8 mouse cellular contexts compared by ENCODE assay signal in the genomic region with DNA sequence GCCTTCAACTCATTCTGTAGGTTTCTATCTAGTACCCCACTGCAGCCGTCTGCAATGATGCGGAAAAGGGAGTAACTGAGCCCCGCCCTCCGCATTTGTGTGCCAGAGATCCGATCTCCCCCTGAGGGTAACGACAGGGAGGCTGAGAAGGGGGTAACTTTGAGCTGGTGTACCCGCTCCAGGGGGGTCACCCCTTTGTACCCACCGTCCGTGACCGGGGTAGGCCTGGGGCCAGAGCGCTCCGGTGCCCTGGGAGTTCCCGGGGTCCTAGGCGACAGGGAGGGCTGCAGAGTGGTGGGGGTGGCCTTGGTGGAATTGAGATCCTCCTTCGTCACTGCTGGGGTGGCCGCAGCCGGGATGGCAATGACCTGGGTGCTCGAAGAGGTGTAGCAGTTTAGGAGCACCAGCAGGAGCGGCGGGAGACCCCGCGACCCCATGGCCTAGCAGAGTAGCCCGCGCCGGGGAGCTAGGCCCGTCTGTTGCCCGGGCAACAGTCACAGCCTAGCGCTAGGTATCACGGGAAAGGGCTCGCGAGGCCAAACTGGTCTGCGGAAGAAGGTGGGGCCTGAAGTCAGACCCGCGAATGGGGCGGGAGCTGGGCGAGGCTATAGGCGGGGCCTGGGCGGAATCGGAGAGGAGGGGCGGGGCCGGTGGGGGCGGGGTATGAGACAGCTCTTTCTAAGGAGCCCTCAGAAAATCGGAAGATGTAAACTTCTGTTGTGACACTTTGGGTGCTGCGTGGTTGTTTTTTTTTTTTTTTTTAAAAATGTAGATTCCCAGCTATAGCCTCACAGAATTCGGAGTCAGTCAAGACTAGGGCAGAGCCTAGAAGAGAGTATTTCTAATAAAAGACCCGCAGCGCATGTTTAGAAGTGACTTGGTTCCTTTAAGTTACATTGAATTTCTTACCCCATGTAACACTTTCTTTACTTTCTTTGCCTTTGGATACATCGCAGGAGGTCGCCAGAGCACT. TPM values are rescaled to one million over a fixed set of nuclear protein-coding genes. Genes with fewer than 3 reads are reported as not detected.
A peak's percentile ranks its signal among the peaks of the same experiment; 100 is the strongest.
DNase-seq lines count a peak whose midpoint lies in the region; ATAC-seq and TF ChIP-seq lines count a peak whose summit lies in the region.

Gene Tctn1 (minus strand): TSS at position 528 of the 973 bp plus-strand sequence.

- peak within 1 kb of the TSS; percentile 78 for H3K4me3 ChIP-seq in C2C12 (ENCODE audit: insufficient read depth, poor library complexity, severe bottlenecking)
- peak within 1 kb of the TSS; percentile 89 for H3K4me3 ChIP-seq in erythroblast, embryonic 14.5 days (replicated peaks)
- peak within 1 kb of the TSS; percentile 72 for H3K4me3 ChIP-seq in heart, embryonic 11.5 days (ENCODE audit: low read depth, low read length)
- H3K4me3 ChIP-seq in kidney, embryonic 16.5 days (ENCODE audit: low read length) = peak within 1 kb of the TSS; percentile 82
- peak within 1 kb of the TSS; percentile 83 for H3K4me3 ChIP-seq in liver, embryonic 11.5 days (ENCODE audit: low read depth, low read length)
- H3K4me3 ChIP-seq in stomach, embryonic 14.5 days (ENCODE audit: low read depth, low read length) = peak within 1 kb of the TSS; percentile 84

- peaks cover 2% of the 10 kb centered on the region for H3K36me3 ChIP-seq in C2C12 (ENCODE audit: control insufficient read depth, insufficient read depth)
- H3K36me3 ChIP-seq in erythroblast, embryonic 14.5 days (ENCODE audit: control insufficient read depth) = no peaks in the 10 kb centered on the region; the same call in 1 of the 2 replicates
- peaks cover 5% of the 10 kb centered on the region; the same call in 1 of the 2 replicates for H3K36me3 ChIP-seq in heart, embryonic 11.5 days (ENCODE audit: control insufficient read depth, insufficient read depth, low read length)
- H3K36me3 ChIP-seq in kidney, embryonic 16.5 days (ENCODE audit: insufficient read depth, low read length) = no peaks in the 10 kb centered on the region
- no peaks in the 10 kb centered on the region for H3K36me3 ChIP-seq in liver, embryonic 11.5 days (ENCODE audit: control insufficient read depth, insufficient read depth, low read length)
- H3K36me3 ChIP-seq in stomach, embryonic 14.5 days (ENCODE audit: control insufficient read depth, insufficient read depth, low read length) = no peaks in the 10 kb centered on the region; the same call in 1 of the 2 replicates

- H3K79me3 ChIP-seq in C2C12 (ENCODE audit: low read depth) = no peaks in the 10 kb centered on the region

- no peak within 1 kb of the TSS for H3K27ac ChIP-seq in heart, embryonic 11.5 days (ENCODE audit: low read depth, low read length)
- H3K27ac ChIP-seq in kidney, embryonic 16.5 days (ENCODE audit: low read length) = peak within 1 kb of the TSS; percentile 85
- no peak within 1 kb of the TSS for H3K27ac ChIP-seq in liver, embryonic 11.5 days (ENCODE audit: low read depth, low read length)
- H3K27ac ChIP-seq in stomach, embryonic 14.5 days (ENCODE audit: low read length) = 0 out of 2 replicates have a peak within 1 kb of the TSS, but pooled peaks have one; percentile 39

- no peaks in the 10 kb centered on the region for H3K9me3 ChIP-seq in erythroblast, embryonic 14.5 days (ENCODE audit: control insufficient read depth, low read length)
- no peaks in the 10 kb centered on the region for H3K9me3 ChIP-seq in heart, embryonic 11.5 days (replicated peaks; ENCODE audit: control insufficient read depth, low read length)
- H3K9me3 ChIP-seq in kidney, embryonic 16.5 days (ENCODE audit: low read length) = no peaks in the 10 kb centered on the region
- no peaks in the 10 kb centered on the region for H3K9me3 ChIP-seq in liver, embryonic 11.5 days (ENCODE audit: control insufficient read depth, low read length)
- H3K9me3 ChIP-seq in stomach, embryonic 14.5 days (ENCODE audit: control insufficient read depth, low read depth, low read length) = no peaks in the 10 kb centered on the region

- peak within 1 kb of the TSS; percentile 79 for H3K9ac ChIP-seq in heart, embryonic 11.5 days (ENCODE audit: low read depth, low read length)
- H3K9ac ChIP-seq in kidney, embryonic 16.5 days (replicated peaks; ENCODE audit: low read length) = peak within 1 kb of the TSS; percentile 79
- peak within 1 kb of the TSS; percentile 77 for H3K9ac ChIP-seq in liver, embryonic 11.5 days (ENCODE audit: low read depth, low read length)
- peak within 1 kb of the TSS; percentile 81 for H3K9ac ChIP-seq in stomach, embryonic 14.5 days (replicated peaks; ENCODE audit: low read depth, low read length)

- ATAC-seq in heart, embryonic 11.5 days (replicated peaks; ENCODE audit: insufficient number of reproducible peaks, low FRiP score, low TSS enrichment) = peak; percentile 96
- peak; percentile 97 for ATAC-seq in kidney, embryonic 16.5 days (ENCODE audit: low FRiP score, low TSS enrichment)
- peak; percentile 97 for ATAC-seq in liver, embryonic 11.5 days (replicated peaks; ENCODE audit: low FRiP score)
- ATAC-seq in stomach, embryonic 14.5 days (ENCODE audit: insufficient number of reproducible peaks, insufficient read depth, low FRiP score, low read depth) = peak; percentile 97

- no peaks in the 10 kb centered on the region for H3K27me3 ChIP-seq in C2C12 (ENCODE audit: control insufficient read depth, insufficient read depth, insufficient read length)
- no peaks in the 10 kb centered on the region for H3K27me3 ChIP-seq in erythroblast, embryonic 14.5 days (ENCODE audit: control insufficient read depth)
- no peaks in the 10 kb centered on the region for H3K27me3 ChIP-seq in heart, embryonic 11.5 days (ENCODE audit: control insufficient read depth, insufficient read depth, low read length)
- no peaks in the 10 kb centered on the region for H3K27me3 ChIP-seq in kidney, embryonic 16.5 days (ENCODE audit: insufficient read depth, low read length)
- H3K27me3 ChIP-seq in liver, embryonic 11.5 days (replicated peaks; ENCODE audit: control insufficient read depth, insufficient read depth, low read length) = no peaks in the 10 kb centered on the region
- H3K27me3 ChIP-seq in stomach, embryonic 14.5 days (ENCODE audit: control insufficient read depth, insufficient read depth, low read length) = no peaks in the 10 kb centered on the region

- TF ChIP-seq CTCF in C2C12 (IDR thresholded peaks at IDR 0.05; ENCODE audit: control insufficient read depth, insufficient read depth, insufficient read length) = no peak
- no peak for TF ChIP-seq CTCF in brain, embryonic 14.5 days (IDR thresholded peaks at IDR 0.05; ENCODE audit: borderline replicate concordance, extremely low read depth, insufficient read depth, insufficient read length)

- 2% methylated on average over 49 of the region's 49 CpGs for WGBS in heart, embryonic 11.5 days (ENCODE audit: insufficient replicate concordance)
- WGBS in kidney, embryonic 16.5 days = 1% methylated on average over 49 of the region's 49 CpGs
- 1% methylated on average over 49 of the region's 49 CpGs for WGBS in liver, embryonic 11.5 days
- 1% methylated on average over 49 of the region's 49 CpGs for WGBS in stomach, embryonic 14.5 days

- peak within 1 kb of the TSS; percentile 79 for H3K4me2 ChIP-seq in heart, embryonic 11.5 days
- peak within 1 kb of the TSS; percentile 63 for H3K4me2 ChIP-seq in kidney, embryonic 16.5 days (replicated peaks; ENCODE audit: low read depth, low read length)
- peak within 1 kb of the TSS; percentile 88 for H3K4me2 ChIP-seq in liver, embryonic 11.5 days
- H3K4me2 ChIP-seq in stomach, embryonic 14.5 days (replicated peaks; ENCODE audit: low read depth, low read length) = peak within 1 kb of the TSS; percentile 73

- H3K79me2 ChIP-seq in C2C12 (ENCODE audit: control insufficient read depth, insufficient read depth) = peaks cover 5% of the 10 kb centered on the region

- peaks cover 38% of the 10 kb centered on the region for H3K4me1 ChIP-seq in erythroblast, embryonic 14.5 days (ENCODE audit: control insufficient read depth)
- peaks cover 5% of the 10 kb centered on the region; the same call in 1 of the 2 replicates for H3K4me1 ChIP-seq in heart, embryonic 11.5 days (ENCODE audit: control insufficient read depth, insufficient read depth, low read length)
- peaks cover 15% of the 10 kb centered on the region for H3K4me1 ChIP-seq in kidney, embryonic 16.5 days (ENCODE audit: insufficient read depth, low read length)
- peaks cover 13% of the 10 kb centered on the region for H3K4me1 ChIP-seq in liver, embryonic 11.5 days (replicated peaks; ENCODE audit: control insufficient read depth, insufficient read depth, low read length)
- H3K4me1 ChIP-seq in stomach, embryonic 14.5 days (ENCODE audit: control insufficient read depth, insufficient read depth, low read length) = 0 out of 2 replicates have a peak, but pooled peaks cover 4% of the 10 kb centered on the region

- peak; percentile 98 for DNase-seq in brain, embryonic 14.5 days (ENCODE audit: low read depth)
- DNase-seq in liver, embryonic 11.5 days (ENCODE audit: low spot score) = peak; percentile 91
- peak; percentile 95 for DNase-seq in naive thymus-derived CD4-positive, alpha-beta T cell, adult 2 months (ENCODE audit: low read depth)

- peak within 1 kb of the TSS; percentile 48 for H3ac ChIP-seq in C2C12 (ENCODE audit: control insufficient read depth, insufficient read length, low read depth)

- TF ChIP-seq POLR2A in brain, embryonic 14.5 days (IDR thresholded peaks at IDR 0.05; ENCODE audit: borderline replicate concordance, extremely low read depth, insufficient read depth, insufficient read length, poor library complexity, severe bottlenecking) = peak; percentile 54; the same call in 1 of the 2 replicates

TF ChIP-seq in C2C12, 6 proteins besides CTCF, POLR2A, EP300 and RAD21:
- TF ChIP-seq MAX (IDR thresholded peaks at IDR 0.05) (no peak), USF1 (IDR thresholded peaks at IDR 0.05; ENCODE audit: low read depth) (no peak), CEBPB (IDR thresholded peaks at IDR 0.05; ENCODE audit: low read depth) (no peak), MYOD1 (IDR thresholded peaks at IDR 0.05; ENCODE audit: control insufficient read depth, insufficient read length, low read depth) (no peak), MYOG (IDR thresholded peaks at IDR 0.05; ENCODE audit: control insufficient read depth, extremely low read depth, insufficient read length) (no peak), FOSL1 (IDR thresholded peaks at IDR 0.05; ENCODE audit: insufficient read depth, low read length, poor library complexity, severe bottlenecking) (no peak)

RNA-seq across cellular contexts. Expression of gene Tctn1, which starts in this region (rescaled TPM):
- polyA plus RNA-seq in C2C12 (2012; fragmentation: generic; extraction: Trizol) = 2.6 TPM
- 40.2 and 42.3 TPM in 2 replicates for polyA plus RNA-seq in brain, embryonic 14.5 days (2012; rRNA removed)
- polyA plus RNA-seq in erythroblast, embryonic 14.5 days (2012) = 0.14 and 0.23 TPM in 2 replicates
- 1.7 and 2.2 TPM in 2 replicates for polyA plus RNA-seq in heart, embryonic 11.5 days (2014; fragmentation: Nextera tagmentation; extraction: Ambion mirVana)
- polyA plus RNA-seq in kidney, embryonic 16.5 days (2015; fragmentation: Nextera tagmentation; extraction: Ambion mirVana) = 7.9 and 8.0 TPM in 2 replicates
- 2.1 and 3.1 TPM in 2 replicates for polyA plus RNA-seq in liver, embryonic 11.5 days (2014; fragmentation: Nextera tagmentation; extraction: Ambion mirVana)
- 6.5 and 8.2 TPM in 2 replicates for polyA plus RNA-seq in stomach, embryonic 14.5 days (2014; fragmentation: Nextera tagmentation; extraction: Ambion mirVana)

Comparison
In these comparisons a context has a peak if more than half of its experiments do, and no peak if none do; other contexts are left out.
1. H3K27ac ChIP-seq: peak in kidney, embryonic 16.5 days (single experiment) and stomach, embryonic 14.5 days (single experiment); none in heart, embryonic 11.5 days (single experiment) and liver, embryonic 11.5 days (single experiment).
2. Peak in every context shown above with its lines, with median percentiles within 50 percentile points of each other: H3K4me3 ChIP-seq, DNase-seq, ATAC-seq, H3K4me2 ChIP-seq and H3K9ac ChIP-seq.